Mouse (Mus musculus) C2C12 (cell line): ENCODE results near the gene Rfpl4. TPM values are rescaled to one million over a fixed set of nuclear protein-coding genes. Genes with fewer than 3 reads are reported as not detected.

Experiments used
- H3K27me3 ChIP-seq: one replicate; pipeline ENCODE4 v1.6.1; 2011; ENCODE audit not compliant: control insufficient read depth, insufficient read depth, insufficient read length
- H3K36me3 ChIP-seq: one replicate; pipeline ENCODE4 v1.6.1; 2011; ENCODE audit not compliant: control insufficient read depth, insufficient read depth
- H3K4me3 ChIP-seq: one replicate; pipeline ENCODE4 v1.5.1; 2011; ENCODE audit warnings: mild to moderate bottlenecking, control low read depth; ENCODE audit not compliant: poor library complexity, insufficient read depth, severe bottlenecking
- H3K79me2 ChIP-seq: one replicate; pipeline ENCODE4 v1.6.1; 2011; ENCODE audit not compliant: control insufficient read depth, insufficient read depth
- H3K79me3 ChIP-seq: one replicate; pipeline ENCODE4 v1.6.1; 2011; ENCODE audit warnings: low read depth, control low read depth
- H3ac ChIP-seq: one replicate; pipeline ENCODE3; 2011; ENCODE audit warnings: low read depth; ENCODE audit not compliant: control insufficient read depth, insufficient read length
- CEBPB ChIP-seq: IDR thresholded peaks from one replicate; pipeline ENCODE4 v1.6.1; 2011; ENCODE audit warnings: low read depth, mild to moderate bottlenecking, control low read depth, moderate library complexity
- CTCF ChIP-seq: IDR thresholded peaks from one replicate; pipeline ENCODE4 v1.5.1; 2011; ENCODE audit not compliant: control insufficient read depth, insufficient read depth, insufficient read length
- FOSL1 ChIP-seq: IDR thresholded peaks from one replicate; pipeline ENCODE4 v1.8.0; 2011; ENCODE audit warnings: mild to moderate bottlenecking, low read length; ENCODE audit not compliant: poor library complexity, insufficient read depth, severe bottlenecking
- MAX ChIP-seq: IDR thresholded peaks from one replicate; pipeline ENCODE4 v1.6.1; 2011; ENCODE audit warnings: mild to moderate bottlenecking, control low read depth
- MYOD1 ChIP-seq: IDR thresholded peaks from one replicate; pipeline ENCODE4 v1.6.1; 2011; ENCODE audit warnings: low read depth; ENCODE audit not compliant: control insufficient read depth, insufficient read length
- MYOG ChIP-seq: IDR thresholded peaks from one replicate; pipeline ENCODE4 v1.6.1; 2011; ENCODE audit not compliant: control insufficient read depth, insufficient read length; ENCODE audit errors: extremely low read depth
- USF1 ChIP-seq: IDR thresholded peaks from one replicate; pipeline ENCODE4 v1.6.1; 2011; ENCODE audit warnings: low read depth, mild to moderate bottlenecking, control low read depth, moderate library complexity
- polyA plus RNA-seq: library from polyadenylated mRNA; unstranded; fragments of >200 nt; fragmentation: generic; extraction: Trizol; gene quantifications from one replicate; pipeline ENCODE4 v1.2.1, GENCODE M21; 2012; ENCODE audit warnings: missing spikeins

The Rfpl4 gene
- polyA plus RNA-seq, 1 experiment = not detected

DNA sequence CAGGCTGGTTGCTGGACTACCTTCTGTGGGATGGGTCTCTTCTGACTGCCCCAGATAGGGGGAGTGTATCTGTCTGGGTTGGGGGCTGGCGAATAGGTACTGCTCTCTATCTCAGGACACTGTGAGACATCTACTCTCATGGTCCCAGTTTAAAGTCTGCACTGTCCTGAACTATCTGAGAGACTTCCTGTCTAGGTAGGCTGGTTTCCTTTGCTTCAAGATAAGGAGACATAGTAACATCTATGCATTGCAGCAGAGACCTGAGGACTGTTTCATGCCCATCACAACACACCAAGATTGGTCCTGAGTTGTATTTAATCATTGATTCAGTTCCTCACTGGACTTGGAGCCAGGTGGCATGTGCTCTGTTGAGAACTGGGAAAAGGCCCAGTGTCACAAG lies 31.2 kb downstream of the Rfpl4 start:
- TF ChIP-seq CEBPB (no peak), MYOG (no peak), MAX (no peak), MYOD1 (no peak), CTCF (no peak), FOSL1 (no peak), USF1 (no peak)
- H3ac ChIP-seq = no peak overlapping the region
- peaks cover 48% of the 10 kb centered on the region for H3K36me3 ChIP-seq
- H3K79me3 ChIP-seq = peaks cover 76% of the 10 kb centered on the region
- H3K27me3 ChIP-seq = no peaks in the 10 kb centered on the region
- H3K4me3 ChIP-seq = no peak overlapping the region
- peaks cover 100% of the 10 kb centered on the region for H3K79me2 ChIP-seq

- TF ChIP-seq MYOD1 (no peak), CTCF (no peak), FOSL1 (no peak), USF1 (no peak), MAX (no peak), CEBPB (no peak), MYOG (no peak)
- Histone ChIP-seq H3K79me2 (peaks cover 84% of the 10 kb centered on the region), H3K79me3 (peaks cover 64% of the 10 kb centered on the region), H3K4me3 (no peak overlapping the region), H3ac (no peak overlapping the region), H3K27me3 (no peaks in the 10 kb centered on the region), H3K36me3 (peaks cover 36% of the 10 kb centered on the region)
Observed at GRCm38 (mm10) chr7:5083325-5084105, 33.2 kb downstream of the Rfpl4 start.

GRCm38 (mm10) chr7:5081939-5082338 lies 34.8 kb downstream of the Rfpl4 start:
- TF ChIP-seq USF1 (no peak), MYOD1 (no peak), MYOG (no peak), CTCF (no peak), FOSL1 (no peak), CEBPB (no peak), MAX (no peak)
- H3K36me3 ChIP-seq = peaks cover 48% of the 10 kb centered on the region
- no peaks in the 10 kb centered on the region for H3K27me3 ChIP-seq
- no peak overlapping the region for H3K4me3 ChIP-seq
- no peak overlapping the region for H3ac ChIP-seq
- peaks cover 53% of the 10 kb centered on the region for H3K79me3 ChIP-seq
- H3K79me2 ChIP-seq = peaks cover 75% of the 10 kb centered on the region

- Histone ChIP-seq H3K79me3 (peaks cover 51% of the 10 kb centered on the region), H3K36me3 (peaks cover 55% of the 10 kb centered on the region), H3K27me3 (no peaks in the 10 kb centered on the region), H3K4me3 (peak overlapping the region; percentile 60), H3ac (no peak overlapping the region), H3K79me2 (peaks cover 75% of the 10 kb centered on the region)
- TF ChIP-seq MYOG (no peak), CTCF (no peak), CEBPB (no peak), MAX (no peak), MYOD1 (no peak), FOSL1 (no peak), USF1 (no peak)
Observed at GRCm38 (mm10) chr7:5081241-5081640, 35.5 kb downstream of the Rfpl4 start.

- Histone ChIP-seq H3K36me3 (peaks cover 58% of the 10 kb centered on the region), H3K79me2 (peaks cover 74% of the 10 kb centered on the region)
- TF ChIP-seq CEBPB (no peak), CTCF (no peak), MYOG (no peak), FOSL1 (no peak), MYOD1 (no peak), MAX (no peak), USF1 (no peak)
Observed at GRCm38 (mm10) chr7:5080815-5081214, 35.9 kb downstream of the Rfpl4 start.

More at GRCm38 (mm10) chr7:5080815-5081214, 35.9 kb downstream of the Rfpl4 start:
- Histone ChIP-seq H3ac (peak overlapping the region; percentile 87), H3K4me3 (peak overlapping the region; percentile 60), H3K79me3 (peaks cover 51% of the 10 kb centered on the region), H3K27me3 (no peaks in the 10 kb centered on the region)
